Comparison of ENCODE assay signal across 19 mouse cellular contexts in the genomic region with DNA sequence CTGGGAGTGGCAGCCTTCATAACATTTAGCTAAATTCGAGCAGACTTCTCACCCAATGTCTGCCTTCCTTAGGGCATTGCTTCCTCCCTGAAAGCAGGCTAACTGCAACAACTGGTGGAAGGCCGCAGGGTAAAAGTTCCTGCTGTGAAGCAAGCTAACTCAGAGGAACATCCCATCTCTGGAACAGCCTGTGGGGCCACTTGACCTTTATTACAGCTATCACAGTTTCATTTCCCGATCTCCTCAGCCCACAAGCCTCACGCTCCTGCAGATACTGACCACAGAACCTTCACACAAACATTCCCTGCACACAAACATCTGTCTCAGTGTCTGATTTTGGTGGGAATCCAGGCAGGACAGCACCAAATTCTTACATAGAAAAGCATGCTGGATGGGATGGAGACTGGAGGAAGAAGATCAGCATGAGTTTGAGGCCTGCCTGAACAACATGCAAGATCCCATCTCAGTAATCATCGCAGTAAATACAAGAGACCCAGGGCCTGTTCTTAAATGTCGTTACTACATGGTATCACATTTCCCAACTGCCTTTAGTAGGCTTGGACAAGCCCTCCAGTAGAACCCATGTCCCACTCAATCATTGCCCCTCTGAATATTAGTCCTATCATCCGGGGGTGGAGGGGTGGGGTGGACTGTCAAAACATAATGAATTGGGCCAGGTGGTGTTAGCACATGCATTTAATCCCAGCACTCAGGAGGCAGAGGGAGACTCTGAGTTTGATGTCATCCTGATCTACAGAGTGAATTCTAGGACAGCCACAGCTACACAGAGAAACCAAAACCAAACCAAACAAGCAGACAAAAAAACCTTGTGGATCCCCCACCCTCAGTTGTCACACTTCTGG. TPM values are rescaled to one million over a fixed set of nuclear protein-coding genes. Genes with fewer than 3 reads are reported as not detected.
DNase-seq lines count a peak whose midpoint lies in the region; ATAC-seq and TF ChIP-seq lines count a peak whose summit lies in the region.
"Had no signal": no experiment of that assay in that cellular context is flagged by ENCODE, and none has a peak within 500 bp of the region (broad histone marks: within the 10 kb centered on the region; RNA-seq: fewer than 3 reads in every experiment).

No protein-coding gene starts in this region.

- 44% methylated on average over 7 of the region's 7 CpGs for WGBS in liver, embryonic 16.5 days (ENCODE audit: insufficient replicate concordance)
- 44% methylated on average over 7 of the region's 7 CpGs for WGBS in liver, embryonic 12.5 days (ENCODE audit: insufficient replicate concordance)
- WGBS in intestine, embryonic 15.5 days: 50% methylated on average over 7 of the region's 7 CpGs

- no peak overlapping the region for H3K4me3 ChIP-seq in liver, embryonic 16.5 days (ENCODE audit: low read depth, low read length)
- no peak overlapping the region for H3K4me3 ChIP-seq in liver, embryonic 12.5 days
- no peak overlapping the region for H3K4me3 ChIP-seq in C2C12 (ENCODE audit: insufficient read depth, poor library complexity, severe bottlenecking)
- H3K4me3 ChIP-seq in brown adipose tissue, adult 24 weeks (ENCODE audit: insufficient read depth, low read depth, low read length): no peak overlapping the region
- no peak overlapping the region for H3K4me3 ChIP-seq in intestine, embryonic 15.5 days (replicated peaks)
- H3K4me3 ChIP-seq: gastrocnemius, adult 2 months; heart, adult 2 months; hindbrain, embryonic 13.5 days; layer of hippocampus, adult 2 months; left cerebral cortex, adult 2 months; stomach, embryonic 15.5 days had no signal

- H3K9me3 ChIP-seq in liver, embryonic 16.5 days (replicated peaks; ENCODE audit: control insufficient read depth, low read length): no peaks in the 10 kb centered on the region
- no peaks in the 10 kb centered on the region for H3K9me3 ChIP-seq in liver, embryonic 12.5 days (replicated peaks)
- no peaks in the 10 kb centered on the region for H3K9me3 ChIP-seq in intestine, embryonic 15.5 days
- H3K9me3 ChIP-seq: hindbrain, embryonic 13.5 days; stomach, embryonic 15.5 days had no signal

- no peak overlapping the region for H3ac ChIP-seq in C2C12 (ENCODE audit: control insufficient read depth, insufficient read length, low read depth)

- H3K79me2 ChIP-seq in C2C12 (ENCODE audit: control insufficient read depth, insufficient read depth): no peaks in the 10 kb centered on the region

- DNase-seq in monocyte, adult 2 months (ENCODE audit: low read depth in 1 of 2, low spot score in 2 of 2): peak; percentile 31 to 59
- DNase-seq in natural killer cell, adult 2 months (ENCODE audit: low spot score in 2 of 2): no peak
- DNase-seq: adrenal gland, postnatal 25 days; cerebellum, adult 9-11 months; gastrocnemius, adult 2 months; lung, embryonic 14.5 days; thymus, adult 2 months had no signal

- no peak for TF ChIP-seq CTCF in C2C12 (IDR thresholded peaks at IDR 0.05; ENCODE audit: control insufficient read depth, insufficient read depth, insufficient read length)

- no peaks in the 10 kb centered on the region for H3K4me1 ChIP-seq in liver, embryonic 16.5 days (ENCODE audit: control insufficient read depth, low read depth, low read length)
- no peaks in the 10 kb centered on the region for H3K4me1 ChIP-seq in liver, embryonic 12.5 days
- H3K4me1 ChIP-seq in brown adipose tissue, adult 24 weeks (ENCODE audit: control insufficient read depth, insufficient read depth, insufficient read length, low read length): peaks cover 14% of the 10 kb centered on the region
- no peaks in the 10 kb centered on the region for H3K4me1 ChIP-seq in intestine, embryonic 15.5 days (replicated peaks)
- H3K4me1 ChIP-seq: hindbrain, embryonic 13.5 days; stomach, embryonic 15.5 days had no signal

- H3K4me2 ChIP-seq in liver, embryonic 16.5 days (ENCODE audit: low read depth, low read length): no peak overlapping the region
- H3K4me2 ChIP-seq in liver, embryonic 12.5 days: no peak overlapping the region
- H3K4me2 ChIP-seq in intestine, embryonic 15.5 days (replicated peaks): no peak overlapping the region
- H3K4me2 ChIP-seq: hindbrain, embryonic 13.5 days; lung, embryonic 14.5 days; midbrain, embryonic 11.5 days; stomach, embryonic 15.5 days had no signal

- H3K27ac ChIP-seq in liver, embryonic 16.5 days (ENCODE audit: low read length): no peak overlapping the region
- H3K27ac ChIP-seq in liver, embryonic 12.5 days: no peak overlapping the region
- H3K27ac ChIP-seq in brown adipose tissue, adult 24 weeks (replicated peaks; ENCODE audit: low read depth, low read length): peak overlapping the region; percentile 40
- H3K27ac ChIP-seq in intestine, embryonic 15.5 days: no peak overlapping the region
- H3K27ac ChIP-seq: gastrocnemius, adult 2 months; heart, adult 2 months; hindbrain, embryonic 13.5 days; layer of hippocampus, adult 2 months; left cerebral cortex, adult 2 months; stomach, embryonic 15.5 days had no signal

- ATAC-seq in liver, embryonic 16.5 days (ENCODE audit: low read depth): peak; percentile 37; the same call in 1 of the 2 replicates
- no peak for ATAC-seq in liver, embryonic 12.5 days
- ATAC-seq in intestine, embryonic 15.5 days: no peak

- no peak overlapping the region for H3K9ac ChIP-seq in liver, embryonic 16.5 days (ENCODE audit: low read depth, low read length)
- no peak overlapping the region for H3K9ac ChIP-seq in liver, embryonic 12.5 days
- no peak overlapping the region for H3K9ac ChIP-seq in intestine, embryonic 15.5 days
- H3K9ac ChIP-seq: hindbrain, embryonic 13.5 days; lung, embryonic 14.5 days; stomach, embryonic 15.5 days had no signal

- H3K79me3 ChIP-seq in C2C12 (ENCODE audit: low read depth): no peaks in the 10 kb centered on the region

- no peaks in the 10 kb centered on the region for H3K27me3 ChIP-seq in liver, embryonic 16.5 days (ENCODE audit: control insufficient read depth, insufficient read depth, low read depth, low read length)
- peaks cover 3% of the 10 kb centered on the region; the same call in 1 of the 2 replicates for H3K27me3 ChIP-seq in liver, embryonic 12.5 days (replicated peaks)
- H3K27me3 ChIP-seq in C2C12 (ENCODE audit: control insufficient read depth, insufficient read depth, insufficient read length): no peaks in the 10 kb centered on the region
- no peaks in the 10 kb centered on the region for H3K27me3 ChIP-seq in intestine, embryonic 15.5 days (replicated peaks)
- H3K27me3 ChIP-seq: CH12.LX; hindbrain, embryonic 13.5 days; stomach, embryonic 15.5 days had no signal

- no peaks in the 10 kb centered on the region for H3K36me3 ChIP-seq in liver, embryonic 16.5 days (ENCODE audit: control insufficient read depth, insufficient read depth)
- H3K36me3 ChIP-seq in liver, embryonic 12.5 days: no peaks in the 10 kb centered on the region
- H3K36me3 ChIP-seq in C2C12 (ENCODE audit: control insufficient read depth, insufficient read depth): no peaks in the 10 kb centered on the region
- H3K36me3 ChIP-seq in intestine, embryonic 15.5 days: no peaks in the 10 kb centered on the region
- H3K36me3 ChIP-seq: hindbrain, embryonic 13.5 days; stomach, embryonic 15.5 days had no signal

TF ChIP-seq in C2C12, 6 proteins besides CTCF, POLR2A, EP300 and RAD21:
- no peak for TF ChIP-seq USF1 (IDR thresholded peaks at IDR 0.05; ENCODE audit: low read depth)
- peak; percentile 92 for TF ChIP-seq MAX (IDR thresholded peaks at IDR 0.05)
- no peak for TF ChIP-seq CEBPB (IDR thresholded peaks at IDR 0.05; ENCODE audit: low read depth)
- TF ChIP-seq FOSL1 (IDR thresholded peaks at IDR 0.05; ENCODE audit: insufficient read depth, low read length, poor library complexity, severe bottlenecking): no peak
- peak; percentile 77 for TF ChIP-seq MYOD1 (IDR thresholded peaks at IDR 0.05; ENCODE audit: control insufficient read depth, insufficient read length, low read depth)
- no peak for TF ChIP-seq MYOG (IDR thresholded peaks at IDR 0.05; ENCODE audit: control insufficient read depth, extremely low read depth, insufficient read length)
TF ChIP-seq in C2C12: peak in this region for 2.

RNA-seq across cellular contexts. Expression of a gene that starts 28.6 kb away (rescaled TPM):
- polyA plus RNA-seq in liver, embryonic 16.5 days (2015; fragmentation: Nextera tagmentation; extraction: Ambion mirVana): 2.8 and 3.1 TPM in 2 replicates
- 3.4 and 3.6 TPM in 2 replicates for polyA plus RNA-seq in liver, embryonic 12.5 days (2016; fragmentation: Nextera tagmentation; extraction: Ambion mirVana)
- 4.8 TPM for polyA plus RNA-seq in C2C12 (2012; fragmentation: generic; extraction: Trizol)
- 8.7 and 9.6 TPM in 2 replicates for polyA plus RNA-seq in brown adipose tissue, adult 24 weeks (2012; ENCODE audit: insufficient read depth, insufficient read length, missing spikeins)
- polyA plus RNA-seq in intestine, embryonic 15.5 days (2015; fragmentation: Nextera tagmentation; extraction: Ambion mirVana): 4.0 and 4.2 TPM in 2 replicates

RNA-seq across cellular contexts. Expression of a gene that starts 47.9 kb away (rescaled TPM):
- 10.6 and 11.9 TPM in 2 replicates for polyA plus RNA-seq in liver, embryonic 16.5 days (2015; fragmentation: Nextera tagmentation; extraction: Ambion mirVana)
- polyA plus RNA-seq in liver, embryonic 12.5 days (2016; fragmentation: Nextera tagmentation; extraction: Ambion mirVana): 21.8 and 26.9 TPM in 2 replicates
- 6.7 TPM for polyA plus RNA-seq in C2C12 (2012; fragmentation: generic; extraction: Trizol)
- polyA plus RNA-seq in brown adipose tissue, adult 24 weeks (2012; ENCODE audit: insufficient read depth, insufficient read length, missing spikeins): 7.1 and 9.3 TPM in 2 replicates
- 20.2 and 20.3 TPM in 2 replicates for polyA plus RNA-seq in intestine, embryonic 15.5 days (2015; fragmentation: Nextera tagmentation; extraction: Ambion mirVana)

Comparison
In these comparisons a context has a peak if more than half of its experiments do, and no peak if none do; other contexts are left out.
1. DNase-seq: peak in monocyte, adult 2 months (2 of 2); none in natural killer cell, adult 2 months (0 of 2).